Mouse (Mus musculus) lung, postnatal 0 days (tissue): Measurements from ENCODE around the gene Gm20489.

ENCODE experiments used
- CTCF ChIP-seq: IDR thresholded peaks from 2 replicates; pipeline ENCODE4 v1.5.1; 2016; ENCODE audit warnings: antibody characterized with exemption, mild to moderate bottlenecking
- EP300 ChIP-seq: IDR thresholded peaks from 2 replicates; pipeline ENCODE4 v1.6.1; 2016; ENCODE audit warnings: antibody characterized with exemption, mild to moderate bottlenecking, control low read depth

GRCm38 (mm10) chrX:101254740-101255139 lies 14.1 kb downstream of the Gm20489 start:
- TF ChIP-seq EP300 (no peak), CTCF (no peak)
